Mouse (Mus musculus) cerebellum, adult 2 months (tissue): ENCODE measurements at regions not wholly inside any gene's neighbourhood (a gene's known extent, or its start where the extent isn't known, plus 50 kb on each side); places are given as distances from the start of the nearest gene placed in this dataset.

Source experiments
- DNase-seq, 2 experiments: peaks; one replicate each; pipeline ENCODE4 v3.0.0; 2021
- H3K27ac ChIP-seq: fragments of 200-500 bp; 2 replicates; pipeline ENCODE4 v1.5.1; 2012; ENCODE audit warnings: low read length, control low read depth, inconsistent platforms; ENCODE audit not compliant: insufficient read depth
- H3K27me3 ChIP-seq: fragments of 200-500 bp; 2 replicates; pipeline ENCODE4 v1.6.1; 2012; ENCODE audit warnings: inconsistent platforms, mild to moderate bottlenecking, low read length, moderate library complexity; ENCODE audit not compliant: control insufficient read depth, insufficient read depth
- H3K4me1 ChIP-seq: fragments of 200-500 bp; 2 replicates; pipeline ENCODE4 v1.6.1; 2011; ENCODE audit warnings: low read length; ENCODE audit not compliant: control insufficient read depth, insufficient read depth
- H3K4me3 ChIP-seq: fragments of 200-500 bp; replicated peaks from 2 replicates; pipeline ENCODE3; 2011; ENCODE audit warnings: mild to moderate bottlenecking, low read depth, low read length, control low read depth; ENCODE audit not compliant: insufficient read depth
- CTCF ChIP-seq: fragments of 200-500 bp; IDR thresholded peaks from 2 replicates; pipeline ENCODE4 v1.5.1; 2011; ENCODE audit warnings: low read depth, mild to moderate bottlenecking, control low read depth, low read length, moderate library complexity, borderline replicate concordance; ENCODE audit not compliant: insufficient read depth
- POLR2A ChIP-seq: fragments of 200-500 bp; IDR thresholded peaks from 2 replicates; pipeline ENCODE4 v1.6.1; 2011; ENCODE audit warnings: low read length, control low read depth, borderline replicate concordance; ENCODE audit not compliant: insufficient read depth
- WGBS: fragments of 180-500 bp; shearing (Covaris S2); methylation state at CpG from one replicate; pipeline ENCODE4 v1.1.7; 2018; 5-methylcytosine and 5-hydroxymethylcytosine counted together

DNA sequence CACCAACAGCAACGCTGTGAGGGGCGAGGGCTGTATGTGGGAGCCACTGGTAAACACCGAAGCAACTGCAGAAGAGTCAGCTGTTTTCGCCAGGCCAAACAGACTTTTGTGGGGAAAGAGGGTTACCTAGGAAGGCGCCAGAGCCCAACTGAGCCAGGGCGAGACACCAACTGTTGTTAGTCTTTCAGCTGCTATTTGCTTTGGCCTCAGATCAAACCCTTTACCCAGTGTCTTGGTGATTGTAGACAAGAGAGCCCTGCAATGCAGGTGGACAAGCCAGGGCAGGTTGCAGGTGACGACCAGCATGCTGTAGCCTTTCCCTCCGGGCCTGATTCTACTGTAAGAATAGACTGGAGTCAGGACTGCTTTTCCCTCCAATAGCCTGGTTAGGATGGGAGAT, 121.8 kb upstream of the Cdc42ep3 start:
- 37% methylated on average over 8 of the region's 8 CpGs for WGBS
- Histone ChIP-seq H3K27me3 (no peaks in the 10 kb centered on the region), H3K27ac (no peak overlapping the region), H3K4me3 (no peak overlapping the region), H3K4me1 (no peaks in the 10 kb centered on the region)
- DNase-seq, result no peak
- TF ChIP-seq CTCF, result no peak

DNA sequence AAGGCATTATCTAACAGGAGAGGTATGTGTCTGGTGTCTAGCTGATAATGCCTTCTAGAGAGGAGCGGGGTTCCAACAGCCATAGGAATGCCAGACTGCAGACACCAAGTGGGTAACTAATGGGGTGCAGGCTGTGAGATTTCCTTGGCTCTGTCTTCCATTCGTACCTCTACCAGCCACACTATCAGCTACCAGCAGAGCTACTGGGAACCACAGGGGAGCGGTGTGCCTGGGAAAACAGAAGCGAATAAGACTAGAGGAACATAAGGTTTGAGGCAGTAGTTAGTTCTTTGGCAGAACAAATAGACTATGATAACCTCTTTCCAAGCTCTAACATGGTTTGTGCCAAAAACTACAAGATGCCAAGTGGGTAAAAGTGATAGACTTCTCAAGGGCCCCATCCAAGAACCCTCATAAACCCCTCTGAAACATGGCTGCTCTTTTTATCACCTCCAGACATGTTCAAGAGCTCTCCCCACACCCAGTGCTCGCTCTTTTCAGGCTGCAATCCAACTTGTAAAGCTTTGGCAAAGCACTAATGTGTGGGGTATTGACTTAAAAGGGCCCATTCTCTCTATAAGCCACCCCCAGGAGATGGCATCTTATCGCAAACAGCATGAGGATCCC, 126.3 kb upstream of the Cdc42ep3 start:
- no peak overlapping the region for H3K27ac ChIP-seq
- H3K4me1 ChIP-seq, result no peaks in the 10 kb centered on the region
- H3K27me3 ChIP-seq, result no peaks in the 10 kb centered on the region
- no peak overlapping the region for H3K4me3 ChIP-seq
- DNase-seq, result no peak
- 66% methylated on average over 6 of the region's 6 CpGs for WGBS
- TF ChIP-seq CTCF, result no peak
- TF ChIP-seq POLR2A, result no peak

- no peaks in the 10 kb centered on the region for H3K4me1 ChIP-seq
- no peak overlapping the region for H3K27ac ChIP-seq
- no peak for DNase-seq
- TF ChIP-seq CTCF, result no peak
- no peak for TF ChIP-seq POLR2A
- H3K27me3 ChIP-seq, result no peaks in the 10 kb centered on the region
- 79% methylated on average over 4 of the region's 4 CpGs for WGBS
- H3K4me3 ChIP-seq, result no peak overlapping the region
Measured at GRCm38 (mm10) chr17:79481936-79482335, 127.0 kb upstream of the Cdc42ep3 start.

DNA sequence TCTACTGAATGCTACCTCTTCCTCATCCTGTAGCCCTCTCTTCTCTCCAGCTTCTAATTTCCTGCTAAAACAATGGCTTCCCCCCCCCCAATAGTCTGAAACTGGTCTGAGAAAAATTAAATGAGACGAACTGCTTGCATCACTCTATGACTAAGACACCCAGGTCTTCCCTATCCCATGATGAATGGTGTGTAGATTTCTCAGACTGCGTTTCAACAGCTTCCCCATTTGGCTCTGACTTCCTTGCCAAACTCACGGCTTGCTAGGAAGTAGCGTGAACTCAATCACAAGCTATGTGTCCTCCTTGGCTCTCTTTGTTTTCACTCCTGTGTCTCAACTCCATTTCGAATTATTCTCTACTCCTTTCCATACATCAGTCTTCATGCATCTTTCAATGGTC, 126.4 kb upstream of the Rmdn2 start:
- TF ChIP-seq POLR2A (no peak), CTCF (no peak)
- Histone ChIP-seq H3K27ac (no peak overlapping the region), H3K27me3 (no peaks in the 10 kb centered on the region), H3K4me3 (no peak overlapping the region), H3K4me1 (no peaks in the 10 kb centered on the region)
- DNase-seq, result no peak
- 89% methylated on average over 5 of the region's 5 CpGs for WGBS

DNA sequence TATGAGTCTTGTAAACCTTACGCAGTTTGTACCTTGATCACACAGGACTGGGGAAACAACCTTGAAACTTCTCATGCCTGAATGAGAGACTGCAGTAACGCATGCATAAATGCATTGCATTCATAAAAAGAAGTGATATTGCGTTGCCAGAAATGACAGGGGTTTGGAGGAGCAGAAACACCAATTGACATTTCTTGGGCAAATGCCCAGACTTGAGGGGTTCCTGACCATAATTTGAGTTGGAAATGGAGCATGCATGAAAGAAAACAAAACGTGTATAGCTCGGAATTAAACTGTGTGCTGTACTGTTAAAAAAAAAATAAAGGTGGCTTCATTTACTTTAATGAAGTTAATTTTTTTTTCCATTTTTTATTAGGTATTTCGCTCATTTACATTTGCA, 122.4 kb upstream of the Rmdn2 start:
- H3K27ac ChIP-seq, result no peak overlapping the region
- no peak for DNase-seq
- TF ChIP-seq CTCF (no peak), POLR2A (no peak)
- no peak overlapping the region for H3K4me3 ChIP-seq
- H3K4me1 ChIP-seq, result no peaks in the 10 kb centered on the region
- no peaks in the 10 kb centered on the region for H3K27me3 ChIP-seq
- WGBS, result 31% methylated on average over 6 of the region's 6 CpGs

GRCm38 (mm10) chr17:79497629-79498028, 114.0 kb upstream of the Rmdn2 start:
- Histone ChIP-seq H3K27me3 (no peaks in the 10 kb centered on the region), H3K27ac (no peak overlapping the region), H3K4me3 (no peak overlapping the region), H3K4me1 (no peaks in the 10 kb centered on the region; the same call in 1 of the 2 replicates)
- no peak for DNase-seq
- WGBS, result 73% methylated on average over 4 of the region's 4 CpGs
- TF ChIP-seq POLR2A (no peak), CTCF (no peak)

- 94% methylated on average over 9 of the region's 9 CpGs for WGBS
- TF ChIP-seq POLR2A (no peak), CTCF (no peak)
- H3K27me3 ChIP-seq, result no peaks in the 10 kb centered on the region
Measured at GRCm38 (mm10) chr17:79498321-79498720, 113.3 kb upstream of the Rmdn2 start.

GRCm38 (mm10) chr17:79501031-79501474, 110.6 kb upstream of the Rmdn2 start:
- no peaks in the 10 kb centered on the region for H3K27me3 ChIP-seq
- no peak overlapping the region for H3K27ac ChIP-seq
- 17% methylated on average over 1 of the region's 1 CpGs for WGBS
- no peaks in the 10 kb centered on the region; the same call in 1 of the 2 replicates for H3K4me1 ChIP-seq
- TF ChIP-seq CTCF (no peak), POLR2A (no peak)
- H3K4me3 ChIP-seq, result no peak overlapping the region
- DNase-seq, result peak in 1 of 2 experiments; percentile 2

More at GRCm38 (mm10) chr17:79498321-79498720, 113.3 kb upstream of the Rmdn2 start:
- H3K4me3 ChIP-seq, result no peak overlapping the region
- H3K27ac ChIP-seq, result no peak overlapping the region
- DNase-seq, result no peak
- H3K4me1 ChIP-seq, result no peaks in the 10 kb centered on the region; the same call in 1 of the 2 replicates
